Mouse (Mus musculus): ENCODE data around the gene Cfap20.

Gene Cfap20

GRCm38 (mm10) chr8:95374429-95374828, 60.2 kb downstream of the Cfap20 start:
- DNase-seq (ENCODE audit: low spot score in 2 of 2), result no peak

GRCm38 (mm10) chr8:95373389-95374002, 61.2 kb downstream of the Cfap20 start:
- no peak for DNase-seq (ENCODE audit: low spot score in 2 of 2)
